Mouse (Mus musculus) heart, adult 2 months (tissue): ENCODE results near the gene Gm21188.
"Not testable (repeated sequence)": the region's sequence is repeated elsewhere in the genome, so short reads cannot be mapped to it uniquely, and the experiment has no call there.

Experiments used
- CTCF ChIP-seq: fragments of 200-600 bp; IDR thresholded peaks from 2 replicates; pipeline ENCODE4 v1.8.1; 2022; ENCODE audit warnings: antibody characterized with exemption, mild to moderate bottlenecking, moderate library complexity
- EP300 ChIP-seq: fragments of 200-500 bp; IDR thresholded peaks from 2 replicates; pipeline ENCODE4 v1.6.1; 2011; ENCODE audit warnings: low read depth, low read length, control low read depth; ENCODE audit not compliant: insufficient read depth
- POLR2A ChIP-seq: fragments of 200-500 bp; IDR thresholded peaks from 2 replicates; pipeline ENCODE4 v1.6.1; 2011; ENCODE audit warnings: mild to moderate bottlenecking, low read depth, low read length, control low read depth; ENCODE audit not compliant: insufficient read depth

DNA sequence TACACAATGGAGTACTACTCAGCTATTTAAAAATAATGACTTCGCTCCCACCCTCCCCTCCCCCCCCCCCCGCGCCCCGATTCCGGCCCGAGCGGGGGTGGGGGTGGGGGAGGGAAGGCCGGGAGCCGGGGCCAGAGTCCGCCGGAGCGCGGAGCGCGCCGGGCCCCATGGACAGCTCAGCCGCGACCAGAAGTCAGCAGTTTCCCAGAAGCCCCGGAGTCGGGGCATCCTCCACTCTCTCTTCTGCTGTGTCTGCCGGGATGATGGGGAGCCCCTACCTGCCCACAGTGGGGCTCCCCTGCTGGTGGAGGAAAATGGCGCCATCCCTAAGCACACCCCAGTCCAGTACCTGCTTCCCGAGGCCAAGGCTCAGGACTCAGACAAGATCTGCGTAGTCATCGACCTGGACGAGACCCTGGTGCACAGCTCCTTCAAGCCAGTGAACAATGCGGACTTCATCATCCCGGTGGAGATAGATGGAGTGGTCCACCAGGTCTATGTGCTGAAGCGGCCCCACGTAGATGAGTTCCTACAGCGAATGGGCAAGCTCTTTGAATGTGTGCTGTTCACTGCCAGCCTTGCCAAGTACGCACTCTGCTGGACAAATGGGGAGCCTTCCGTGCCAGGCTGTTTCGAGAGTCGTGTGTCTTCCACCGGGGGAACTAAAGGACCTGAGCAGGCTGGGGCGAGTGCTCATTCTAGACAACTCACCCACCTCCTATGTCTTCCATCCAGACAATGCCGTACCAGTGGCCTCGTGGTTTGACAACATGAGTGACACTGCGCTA lies 5.4 kb downstream of the Gm21188 start:
- not testable (repeated sequence) for TF ChIP-seq EP300, POLR2A, CTCF
